Mouse (Mus musculus): ENCODE data around the gene Pskh1. TPM values are rescaled to one million over a fixed set of nuclear protein-coding genes. Genes with fewer than 3 reads are reported as not detected.

The Pskh1 gene
- total and polyA plus RNA-seq, 3 experiments: 12.9 to 26.2 TPM; not detected in 1

DNA sequence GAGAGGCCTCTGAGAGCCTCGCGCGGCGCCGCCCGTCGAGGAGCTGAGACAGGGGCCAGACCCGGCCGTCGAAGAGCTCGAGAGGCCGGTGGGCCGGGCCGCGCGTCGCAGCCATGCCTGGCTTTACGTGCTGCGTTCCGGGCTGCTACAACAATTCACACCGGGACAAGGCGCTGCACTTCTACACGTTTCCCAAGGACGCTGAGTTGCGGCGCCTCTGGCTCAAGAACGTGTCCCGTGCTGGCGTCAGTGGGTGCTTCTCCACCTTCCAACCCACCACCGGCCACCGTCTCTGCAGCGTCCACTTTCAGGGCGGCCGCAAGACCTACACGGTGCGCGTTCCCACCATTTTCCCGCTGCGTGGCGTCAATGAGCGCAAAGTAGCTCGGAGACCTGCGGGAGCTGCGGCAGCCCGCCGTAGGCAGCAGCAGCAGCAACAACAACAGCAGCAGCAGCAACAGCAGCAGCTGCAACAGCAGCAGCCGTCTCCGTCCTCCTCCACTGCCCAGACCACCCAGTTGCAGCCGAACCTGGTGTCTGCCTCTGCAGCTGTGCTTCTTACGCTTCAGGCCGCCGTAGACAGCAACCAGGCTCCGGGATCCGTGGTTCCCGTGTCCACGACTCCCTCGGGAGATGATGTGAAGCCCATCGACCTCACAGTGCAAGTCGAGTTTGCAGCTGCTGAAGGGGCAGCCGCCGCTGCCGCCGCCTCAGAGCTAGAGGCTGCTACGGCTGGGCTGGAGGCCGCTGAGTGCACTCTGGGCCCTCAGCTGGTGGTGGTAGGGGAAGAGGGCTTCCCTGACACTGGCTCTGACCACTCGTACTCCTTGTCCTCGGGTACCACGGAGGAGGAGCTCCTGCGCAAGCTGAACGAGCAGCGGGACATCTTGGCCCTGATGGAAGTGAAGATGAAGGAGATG lies 44.7 kb upstream of the Pskh1 start:
- peaks cover 0 to 29% of the 10 kb centered on the region in 2 experiments; a peak in 2 of 4 replicates for H3K36me3 ChIP-seq (ENCODE audit: control insufficient read depth in 1 of 2, insufficient read depth in 2 of 2, low read length in 2 of 2)
- H3K27ac ChIP-seq (ENCODE audit: control insufficient read depth, low read depth, low read length): peak overlapping the region; percentile 8; the same call in 1 of the 2 replicates
- H3K27me3 ChIP-seq (ENCODE audit: control insufficient read depth in 1 of 2, insufficient read depth in 2 of 2, low read length in 2 of 2): no peaks in the 10 kb centered on the region
- H3K9ac ChIP-seq (ENCODE audit: control insufficient read depth, low read depth, low read length, poor library complexity, severe bottlenecking): peak overlapping the region; percentile 76
- H3K4me1 ChIP-seq (ENCODE audit: control insufficient read depth in 1 of 2, insufficient read depth in 2 of 2, low read length in 2 of 2): peaks cover 4 to 36% of the 10 kb centered on the region in 2 experiments
- H3K4me3 ChIP-seq (ENCODE audit: control insufficient read depth in 1 of 2, insufficient read depth in 1 of 2, low read depth in 2 of 2, low read length in 2 of 2): peak overlapping the region; percentile 68 to 88
- DNase-seq (ENCODE audit: low read depth, low spot score): no peak
- peak; percentile 2; the same call in 1 of the 2 replicates for TF ChIP-seq MYC (IDR thresholded peaks at IDR 0.05; ENCODE audit: low read depth, low read length)
- TF ChIP-seq KAT2A (conservative IDR thresholded peaks at IDR 0.05; ENCODE audit: low read depth, low read length): no peak
- no peak for TF ChIP-seq ZMIZ1 (IDR thresholded peaks at IDR 0.05; ENCODE audit: low read depth, low read length)
- no peak for TF ChIP-seq JUND (IDR thresholded peaks at IDR 0.05; ENCODE audit: low read depth, low read length)
- no peak; the same call in 1 of the 2 replicates for TF ChIP-seq TBP (IDR thresholded peaks at IDR 0.05; ENCODE audit: low read depth, low read length)
- no peak for TF ChIP-seq ZNF384 (IDR thresholded peaks at IDR 0.05; ENCODE audit: low read depth, low read length)
- 0 out of 2 replicates have a peak, but pooled peaks have one; percentile 16 for TF ChIP-seq CHD1 (IDR thresholded peaks at IDR 0.05; ENCODE audit: low read depth, low read length)
- H3K79me2 ChIP-seq (ENCODE audit: control insufficient read depth, insufficient read depth, low read length, poor library complexity): peaks cover 23% of the 10 kb centered on the region
- H3K9me3 ChIP-seq (replicated peaks; ENCODE audit: insufficient read depth, low read length): no peaks in the 10 kb centered on the region

DNA sequence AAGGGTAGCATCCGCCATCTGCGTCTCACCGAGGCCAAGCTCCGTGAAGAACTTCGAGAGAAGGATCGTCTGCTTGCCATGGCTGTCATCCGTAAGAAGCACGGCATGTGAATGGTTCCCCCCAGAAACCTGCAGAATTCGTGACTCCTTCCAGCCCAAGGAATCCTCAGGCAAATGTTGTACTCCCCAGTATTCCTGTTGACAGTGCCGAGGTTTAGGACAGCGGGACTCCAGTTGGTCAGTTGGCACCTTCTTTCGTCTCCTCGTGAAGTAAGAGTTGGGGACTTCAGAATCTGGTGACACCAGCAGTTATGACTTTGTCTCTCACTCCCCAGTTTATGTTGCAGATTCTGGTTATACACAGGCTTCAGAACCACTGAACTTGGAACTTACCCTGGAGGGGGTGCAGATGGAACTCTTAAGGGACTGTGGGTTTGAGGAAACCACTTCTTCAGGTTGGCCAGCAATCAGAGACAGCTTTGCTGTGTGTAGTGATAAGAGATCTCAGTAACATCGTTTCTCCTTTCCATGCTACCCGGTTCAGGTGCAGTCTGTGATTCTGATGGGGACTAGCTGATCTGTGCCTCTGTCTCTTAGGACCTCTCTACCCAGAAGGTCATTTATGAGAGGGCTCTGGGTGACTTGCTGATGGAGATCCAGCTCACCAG lies 43.9 kb upstream of the Pskh1 start:
- no peak for TF ChIP-seq MAX (IDR thresholded peaks at IDR 0.05; ENCODE audit: low read length)
- peak; percentile 30; the same call in 1 of the 2 replicates for TF ChIP-seq MXI1 (IDR thresholded peaks at IDR 0.05; ENCODE audit: low read depth, low read length)
- no peak for TF ChIP-seq HCFC1 (IDR thresholded peaks at IDR 0.05; ENCODE audit: low read depth, low read length)
- TF ChIP-seq JUND (IDR thresholded peaks at IDR 0.05; ENCODE audit: low read depth, low read length): no peak
- peak; percentile 48 for TF ChIP-seq GATA1 (IDR thresholded peaks at IDR 0.05; ENCODE audit: low read depth, low read length)
- TF ChIP-seq BHLHE40 (IDR thresholded peaks at IDR 0.05; ENCODE audit: borderline replicate concordance, low read depth, low read length): no peak
- TF ChIP-seq POLR2A (IDR thresholded peaks at IDR 0.05; ENCODE audit: control insufficient read depth in 1 of 2, insufficient read depth in 1 of 2, low read depth in 1 of 2, low read length in 2 of 2, poor library complexity in 1 of 2): no peak
- peak; percentile 53; the same call in 1 of the 2 replicates for TF ChIP-seq SIN3A (IDR thresholded peaks at IDR 0.05; ENCODE audit: low read length)
- peak; percentile 86 for TF ChIP-seq RCOR1 (IDR thresholded peaks at IDR 0.05; ENCODE audit: low read depth, low read length)
- TF ChIP-seq KAT2A (conservative IDR thresholded peaks at IDR 0.05; ENCODE audit: low read depth, low read length): no peak
- 0 out of 2 replicates have a peak, but pooled peaks have one; percentile 21 for TF ChIP-seq MYC (IDR thresholded peaks at IDR 0.05; ENCODE audit: low read depth, low read length)
- TF ChIP-seq POLR2AphosphoS5 (IDR thresholded peaks at IDR 0.05; ENCODE audit: borderline replicate concordance, low read depth, low read length): no peak
- no peak for TF ChIP-seq ZMIZ1 (IDR thresholded peaks at IDR 0.05; ENCODE audit: low read depth, low read length)
- TF ChIP-seq EP300 (IDR thresholded peaks at IDR 0.05; ENCODE audit: low read depth in 1 of 2, low read length in 2 of 2): no peak
- H3K4me3 ChIP-seq (ENCODE audit: control insufficient read depth in 1 of 2, insufficient read depth in 1 of 2, low read depth in 2 of 2, low read length in 2 of 2): peak overlapping the region; percentile 68 to 88
- DNase-seq (ENCODE audit: low read depth, low spot score): peak; percentile 44
- H3K4me1 ChIP-seq (ENCODE audit: control insufficient read depth in 1 of 2, insufficient read depth in 2 of 2, low read length in 2 of 2): peaks cover 4 to 32% of the 10 kb centered on the region in 2 experiments
- peaks cover 30% of the 10 kb centered on the region for H3K79me2 ChIP-seq (ENCODE audit: control insufficient read depth, insufficient read depth, low read length, poor library complexity)
- H3K9ac ChIP-seq (ENCODE audit: control insufficient read depth, low read depth, low read length, poor library complexity, severe bottlenecking): peak overlapping the region; percentile 76
- no peaks in the 10 kb centered on the region for H3K9me3 ChIP-seq (replicated peaks; ENCODE audit: insufficient read depth, low read length)
- no peaks in the 10 kb centered on the region for H3K27me3 ChIP-seq (ENCODE audit: control insufficient read depth in 1 of 2, insufficient read depth in 2 of 2, low read length in 2 of 2)
- H3K36me3 ChIP-seq (ENCODE audit: control insufficient read depth in 1 of 2, insufficient read depth in 2 of 2, low read length in 2 of 2): peaks cover 0 to 25% of the 10 kb centered on the region in 2 experiments; a peak in 2 of 4 replicates
- H3K27ac ChIP-seq (ENCODE audit: control insufficient read depth, low read depth, low read length): no peak overlapping the region

All from MEL (cell line).